Mouse (Mus musculus) lung, postnatal 0 days (tissue): Measurements from ENCODE around the gene Stat4.

ENCODE experiments used
- CTCF ChIP-seq: IDR thresholded peaks from 2 replicates; pipeline ENCODE4 v1.5.1; 2016; ENCODE audit warnings: antibody characterized with exemption, mild to moderate bottlenecking
- EP300 ChIP-seq: IDR thresholded peaks from 2 replicates; pipeline ENCODE4 v1.6.1; 2016; ENCODE audit warnings: antibody characterized with exemption, mild to moderate bottlenecking, control low read depth

GRCm38 (mm10) chr1:52144907-52145306 is 158.0 kb downstream of the Stat4 start:
- TF ChIP-seq CTCF (no peak), EP300 (no peak)
